Mouse (Mus musculus): ENCODE measurements around the gene Hmgcl.

Gene Hmgcl

DNA sequence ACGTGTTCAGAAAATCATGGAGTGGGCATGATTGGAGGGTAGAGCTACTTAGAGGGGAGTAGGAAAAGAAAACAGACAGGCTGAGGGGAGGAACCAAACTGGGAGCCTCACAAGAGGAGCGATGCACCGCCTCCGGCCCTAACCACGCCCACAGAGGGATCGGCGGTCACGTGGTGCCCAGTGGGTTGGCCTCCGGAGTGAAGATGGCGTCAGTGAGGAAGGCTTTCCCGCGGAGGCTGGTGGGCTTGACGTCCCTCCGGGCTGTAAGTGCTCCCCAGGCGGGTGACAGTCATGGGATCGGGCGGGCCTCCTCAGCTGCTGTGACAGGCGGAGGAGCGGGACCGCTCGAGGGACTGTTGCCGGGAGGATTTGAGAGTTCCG, at the start of gene Hmgcl:
Gene Hmgcl, plus strand, starts transcription at position 171 of the 381 bp plus-strand sequence.
- DNase-seq = peak; percentile 92

DNA sequence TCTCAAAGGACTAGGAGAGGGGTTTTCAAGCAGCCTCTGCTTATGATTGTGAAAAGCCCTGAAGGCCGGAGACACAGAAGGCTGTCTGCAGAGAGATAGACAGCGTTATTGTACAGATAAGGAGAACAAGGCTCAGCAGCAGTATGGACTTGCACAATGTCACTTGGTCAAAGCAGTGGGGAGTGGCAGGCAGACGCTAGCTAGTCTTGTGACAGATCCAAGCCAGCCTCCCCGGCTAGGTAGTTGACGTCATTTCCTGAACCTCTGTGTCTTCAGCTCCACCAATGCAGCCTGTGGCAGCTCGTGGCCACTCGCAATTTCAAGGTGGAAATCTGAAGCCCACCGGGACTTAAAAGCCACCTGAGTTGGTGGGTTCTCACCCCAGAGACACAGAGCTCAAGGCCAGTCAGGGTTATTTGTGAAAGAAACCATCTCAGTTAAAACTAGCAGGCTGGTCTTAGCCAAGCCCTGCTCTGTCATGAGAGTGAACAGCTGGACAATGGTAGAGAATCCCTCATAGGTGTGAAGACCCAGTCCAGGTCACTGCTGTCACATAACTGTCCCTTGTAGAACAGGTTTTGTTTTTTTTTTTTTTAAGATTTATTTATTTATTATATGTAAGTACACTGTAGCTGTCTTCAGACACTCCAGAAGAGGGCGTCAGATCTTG, 47.7 kb upstream of the Hmgcl start:
- no peak for DNase-seq

DNA sequence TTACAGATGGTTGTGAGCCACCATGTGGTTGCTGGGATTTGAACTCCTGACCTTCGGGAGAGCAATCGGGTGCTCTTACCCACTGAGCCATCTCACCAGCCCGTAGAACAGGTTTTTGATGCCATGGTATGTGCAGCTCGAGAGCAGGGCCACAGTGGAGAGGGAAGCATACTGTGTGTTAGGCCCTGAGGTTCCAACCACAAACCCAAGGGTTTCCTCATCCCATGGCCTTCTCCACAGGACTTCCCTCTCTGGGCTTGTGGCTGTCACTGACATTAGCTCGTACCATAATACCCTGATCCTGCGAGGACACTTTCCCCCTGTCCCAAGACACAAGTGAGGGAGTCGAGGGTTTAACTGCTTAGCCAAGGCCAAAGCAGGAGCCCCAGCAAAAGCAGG, 47.2 kb upstream of the Hmgcl start:
- no peak for DNase-seq

DNA sequence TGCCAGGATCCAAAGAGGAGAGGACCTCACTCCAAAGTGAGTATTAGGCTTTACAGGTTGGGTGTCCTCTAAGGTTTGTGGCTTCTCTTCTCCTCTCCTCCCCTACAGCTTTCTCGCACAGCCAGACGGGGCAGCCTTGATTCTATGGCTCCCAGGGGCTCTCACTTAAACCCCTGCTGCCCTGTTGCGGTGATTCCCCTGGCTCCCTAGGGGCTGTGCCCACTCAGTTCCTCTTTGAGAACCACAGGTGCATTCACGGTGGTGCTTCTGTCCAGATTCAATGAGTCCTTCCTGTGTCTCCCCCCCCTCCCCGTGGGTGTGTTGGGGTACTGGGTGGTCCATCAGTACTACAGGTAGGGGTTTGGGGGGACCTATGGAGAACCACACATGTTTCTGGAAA, 46.2 kb upstream of the Hmgcl start:
- no peak for DNase-seq

DNA sequence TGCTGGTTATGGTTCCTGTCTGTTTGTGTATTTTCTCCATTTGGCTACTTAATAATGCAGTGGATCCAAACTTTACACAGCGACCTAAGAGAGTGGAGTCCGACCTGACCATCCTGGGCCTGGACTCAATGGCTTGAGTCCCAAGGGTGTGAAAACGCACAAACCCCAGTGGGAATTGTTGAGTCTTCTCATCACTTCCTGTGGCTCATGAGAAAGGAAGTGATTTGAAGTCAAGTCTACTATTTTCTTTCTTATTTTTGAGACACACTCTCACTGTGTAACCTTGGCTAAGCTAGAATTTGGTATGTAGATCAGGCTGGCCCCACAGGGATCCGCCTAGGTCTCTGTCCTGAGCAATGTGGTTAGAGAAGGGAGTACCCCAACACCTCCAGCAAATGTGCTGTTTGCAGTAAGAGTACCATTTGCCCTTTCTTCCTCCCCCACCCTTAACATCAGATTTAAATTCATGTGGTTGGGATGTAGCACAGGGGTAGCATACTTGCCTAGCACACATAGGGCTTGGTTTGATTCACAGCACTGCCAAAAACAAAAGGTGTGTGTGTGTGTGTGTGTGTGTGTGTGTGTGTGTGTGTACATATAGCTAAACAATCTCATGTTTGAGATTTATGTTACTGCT, 43.5 kb upstream of the Hmgcl start:
- no peak for DNase-seq

DNA sequence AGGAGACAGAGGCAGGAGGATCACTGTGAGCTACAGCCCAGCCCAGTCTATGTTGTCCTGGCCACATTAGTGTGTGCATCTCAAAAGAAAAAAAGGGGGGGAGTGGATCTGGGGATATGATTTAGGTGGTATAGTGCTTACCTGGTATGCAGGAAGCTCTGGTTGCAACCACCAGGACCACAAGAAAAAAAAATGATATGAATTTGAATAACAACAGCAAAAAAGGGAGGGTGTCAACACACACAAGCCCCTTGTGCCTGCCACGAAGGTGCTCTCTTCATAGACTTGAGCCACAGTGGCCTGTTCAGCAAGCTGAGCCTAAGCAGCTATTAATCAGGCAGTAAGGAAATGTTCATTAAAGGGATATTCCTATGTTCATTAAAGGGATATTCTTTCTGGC, 41.4 kb upstream of the Hmgcl start:
- no peak for DNase-seq

DNA sequence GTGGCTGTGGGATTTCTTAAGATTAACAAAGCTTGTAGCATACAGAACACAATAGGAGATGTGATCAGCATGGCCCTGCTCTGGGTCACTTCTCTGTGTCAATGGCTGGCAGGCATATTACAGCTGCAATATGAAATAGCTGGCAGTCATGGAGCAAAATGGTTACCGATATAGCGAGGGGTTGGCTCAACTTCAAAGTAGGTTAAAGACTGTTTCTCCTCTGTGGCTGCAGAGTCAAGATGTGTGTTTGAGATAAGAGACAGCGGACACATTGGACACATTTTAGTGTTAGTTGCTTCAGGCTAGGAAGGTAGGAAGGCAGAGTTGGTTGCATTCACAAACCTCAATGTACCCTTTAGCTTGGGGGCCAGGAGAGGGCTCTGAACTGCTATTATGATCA, 39.6 kb upstream of the Hmgcl start:
- no peak for DNase-seq

DNA sequence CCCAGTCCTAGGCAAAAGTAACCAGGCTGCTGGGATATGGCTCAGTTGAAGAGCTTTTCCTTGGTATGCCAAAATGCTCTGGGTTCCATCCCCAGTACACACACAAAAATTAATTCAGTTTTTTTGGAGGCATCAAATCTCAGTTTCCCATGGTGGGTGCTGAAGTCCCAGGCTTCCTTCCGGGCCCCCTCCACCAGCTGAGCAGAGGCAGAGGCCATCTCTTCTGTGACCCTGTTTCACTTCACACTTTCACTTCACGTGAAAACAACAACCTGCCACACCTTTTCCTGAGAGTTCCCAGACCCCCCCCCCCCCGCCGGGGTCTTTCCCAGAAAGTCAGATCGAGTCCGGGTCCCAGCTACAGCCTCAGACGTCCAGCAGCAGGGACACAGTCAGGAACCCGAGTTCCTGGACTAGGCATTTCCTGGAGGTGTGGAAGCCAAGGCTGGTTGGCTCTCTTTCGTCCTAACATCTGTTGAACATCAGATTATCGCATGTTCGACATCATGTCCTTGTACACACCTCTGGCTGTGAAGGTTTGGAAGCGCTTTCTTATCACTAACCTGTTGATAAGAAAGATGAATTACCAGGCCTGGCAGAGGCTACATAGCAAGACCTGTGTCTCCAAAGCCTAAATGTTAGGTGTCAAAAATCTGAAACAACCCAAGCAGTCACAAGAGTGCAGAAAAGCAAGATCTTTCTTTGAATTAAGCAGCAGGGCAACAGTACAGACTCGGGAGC, 36.8 kb upstream of the Hmgcl start:
- no peak for DNase-seq

DNA sequence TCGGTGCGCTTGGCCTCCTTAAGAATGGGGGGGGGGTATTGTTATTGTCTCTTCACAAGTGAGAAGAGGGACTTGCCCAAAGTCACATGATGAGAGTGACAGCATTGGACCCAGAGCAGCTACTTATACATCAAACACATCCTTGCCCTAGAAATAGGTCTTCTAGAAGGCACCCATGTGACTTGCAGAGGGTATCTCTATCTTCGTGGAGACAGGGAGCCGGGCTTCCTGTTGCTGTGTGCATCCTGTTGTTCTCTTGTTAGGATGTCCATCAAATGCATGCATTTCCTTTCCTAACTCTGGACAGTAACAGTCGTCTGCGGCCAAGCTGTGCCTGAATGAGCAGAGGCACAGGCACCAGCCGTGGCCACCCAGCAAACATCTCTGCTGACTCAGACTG, 34.7 kb upstream of the Hmgcl start:
- DNase-seq = no peak

DNA sequence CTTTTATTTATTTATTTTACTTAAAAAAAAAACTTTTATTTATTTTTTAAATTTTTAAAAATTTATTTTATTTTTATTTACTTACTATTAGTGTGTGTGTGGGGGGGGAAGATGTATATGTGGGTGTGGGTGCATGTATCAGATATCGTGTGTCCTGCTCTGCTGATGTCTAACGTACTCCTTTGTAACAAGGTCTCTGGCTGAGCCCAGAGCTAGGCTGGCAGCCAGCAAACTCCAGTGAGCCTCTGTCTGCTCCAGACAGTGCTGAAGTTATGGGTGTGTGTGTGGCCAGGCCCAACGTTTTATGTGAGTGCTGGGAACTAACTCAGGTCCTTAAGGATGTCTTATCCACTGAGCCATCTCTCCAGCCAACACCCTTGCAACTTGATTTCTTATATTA, 34.1 kb upstream of the Hmgcl start:
- DNase-seq = no peak

DNA sequence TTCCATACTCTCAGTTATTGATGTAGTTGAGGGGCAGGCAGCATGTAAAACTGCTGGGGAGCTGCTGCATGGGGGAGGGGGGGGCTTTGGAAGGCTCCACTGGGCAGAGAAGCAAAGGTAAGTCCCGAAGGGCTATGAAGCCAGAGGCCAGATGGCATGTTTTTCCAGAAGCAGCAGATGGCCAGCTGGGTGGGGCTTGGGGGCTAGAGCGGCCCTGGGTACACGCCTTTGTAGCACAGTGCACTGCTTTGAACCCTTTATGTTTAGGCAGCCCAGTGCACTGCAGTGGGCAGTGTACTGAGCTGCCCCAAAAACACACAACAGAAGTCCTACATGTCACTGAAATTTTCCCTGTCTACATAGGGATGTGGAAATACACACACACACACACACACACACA, 33.4 kb upstream of the Hmgcl start:
- DNase-seq = no peak

DNA sequence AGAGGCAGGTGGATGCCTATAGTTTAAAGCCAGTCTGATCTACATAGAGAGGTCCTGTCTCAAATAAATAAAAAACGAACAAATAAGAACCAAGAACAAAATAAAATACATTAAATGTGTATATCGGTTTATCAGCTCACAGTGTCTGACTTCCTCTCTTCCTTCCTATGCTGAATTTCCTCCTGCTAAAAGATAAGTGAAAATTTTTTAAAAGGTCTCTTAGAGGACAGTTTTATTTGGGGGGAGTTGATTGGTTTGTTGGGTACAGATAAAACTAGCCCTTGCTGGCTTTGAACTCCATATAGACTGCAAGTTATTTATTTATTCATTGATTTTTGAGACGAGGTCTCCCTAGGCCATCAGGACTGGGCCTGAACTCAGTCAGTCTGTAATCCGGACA, 32.8 kb upstream of the Hmgcl start:
- no peak for DNase-seq

DNA sequence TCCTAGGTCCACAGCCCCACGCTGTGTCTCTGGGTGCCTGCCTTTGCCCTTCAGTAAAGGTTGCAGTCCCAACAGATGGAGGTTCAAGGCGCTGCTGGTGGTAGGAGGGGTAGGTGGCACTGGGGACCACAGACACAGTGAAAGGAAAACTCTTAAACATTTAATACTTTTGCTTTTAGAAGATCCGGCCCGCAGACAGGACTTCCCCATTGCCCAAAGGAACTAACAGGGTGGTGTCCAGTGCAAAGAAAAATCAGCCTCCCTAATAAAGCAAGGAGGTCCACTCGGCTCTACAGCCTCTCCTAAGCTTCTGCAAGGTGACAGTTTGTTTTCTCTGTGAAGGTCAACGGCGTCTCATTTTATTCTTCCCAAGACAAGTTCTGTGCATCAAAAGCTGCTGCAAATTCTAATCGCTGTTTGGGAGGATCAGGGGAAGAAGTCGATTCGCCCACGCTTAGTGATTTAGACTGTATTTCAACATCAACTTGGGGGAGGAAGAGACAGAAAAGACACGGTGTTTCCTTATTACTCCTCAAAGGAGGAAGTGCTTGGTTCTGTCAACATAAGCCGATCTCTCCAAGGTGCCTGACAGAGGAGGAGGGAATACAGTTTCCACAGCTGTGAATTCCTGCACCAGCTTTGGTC, 27.5 kb upstream of the Hmgcl start:
- no peak for DNase-seq

DNA sequence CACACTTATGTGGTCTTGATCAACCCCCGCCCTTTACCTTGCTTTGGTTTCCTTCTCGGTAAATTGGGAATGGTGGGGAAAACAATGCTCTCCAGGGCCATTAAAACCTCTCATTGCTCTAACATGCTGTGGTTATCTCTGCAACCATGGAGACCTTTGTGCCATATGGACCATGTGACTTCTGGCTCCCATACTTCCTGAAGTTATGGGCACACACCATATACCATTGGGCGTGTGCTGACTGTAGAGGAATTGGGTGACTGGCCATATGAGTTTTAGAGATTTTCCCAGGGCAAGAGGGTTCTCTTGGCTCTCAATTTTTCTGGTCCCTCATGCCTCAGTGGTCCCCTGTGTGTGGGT, 27.0 kb upstream of the Hmgcl start:
- no peak for DNase-seq

DNA sequence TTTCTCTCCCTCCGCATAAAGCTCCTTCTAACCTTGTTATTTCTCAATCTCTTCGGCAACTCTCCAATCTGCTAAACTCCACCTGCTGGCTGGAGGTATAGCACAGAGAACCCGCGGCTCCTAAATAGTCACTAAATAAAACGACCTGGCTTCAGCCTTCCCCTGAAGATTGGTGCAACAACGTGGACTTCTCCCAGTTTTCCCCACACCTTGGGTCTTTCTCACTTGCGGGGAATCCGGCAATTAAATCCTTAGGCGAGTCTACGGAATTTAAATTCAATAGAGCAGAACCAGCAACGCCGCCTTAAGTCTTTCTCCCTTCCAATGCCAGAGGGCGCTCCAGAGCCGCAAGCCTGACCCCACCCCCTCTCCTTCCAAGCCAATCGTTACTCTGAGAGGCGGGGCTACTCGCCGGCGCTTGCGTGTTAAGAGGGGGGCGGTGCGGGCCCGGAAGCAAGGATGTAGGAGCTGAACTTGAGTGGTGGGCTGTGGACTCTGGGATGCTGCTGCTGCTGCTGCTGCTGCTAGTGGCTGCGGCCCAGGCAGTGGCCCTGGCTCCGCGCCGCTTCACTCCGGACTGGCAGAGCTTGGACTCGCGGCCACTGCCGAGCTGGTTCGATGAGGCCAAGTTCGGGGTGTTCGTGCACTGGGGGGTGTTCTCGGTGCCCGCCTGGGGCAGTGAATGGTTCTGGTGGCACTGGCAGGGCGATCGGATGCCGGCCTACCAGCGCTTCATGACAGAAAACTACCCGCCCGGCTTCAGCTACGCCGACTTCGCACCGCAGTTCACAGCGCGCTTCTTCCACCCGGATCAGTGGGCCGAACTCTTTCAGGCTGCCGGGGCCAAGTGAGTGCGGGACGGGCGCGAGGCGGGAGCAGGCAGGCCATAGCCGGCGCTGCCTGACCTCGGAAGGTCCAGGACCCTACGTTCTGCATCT, 25.7 kb upstream of the Hmgcl start, which contains the start of gene Fuca1:
Gene Fuca1, plus strand, starts transcription at position 432 of the 938 bp plus-strand sequence.
- DNase-seq = peak; percentile 94

DNA sequence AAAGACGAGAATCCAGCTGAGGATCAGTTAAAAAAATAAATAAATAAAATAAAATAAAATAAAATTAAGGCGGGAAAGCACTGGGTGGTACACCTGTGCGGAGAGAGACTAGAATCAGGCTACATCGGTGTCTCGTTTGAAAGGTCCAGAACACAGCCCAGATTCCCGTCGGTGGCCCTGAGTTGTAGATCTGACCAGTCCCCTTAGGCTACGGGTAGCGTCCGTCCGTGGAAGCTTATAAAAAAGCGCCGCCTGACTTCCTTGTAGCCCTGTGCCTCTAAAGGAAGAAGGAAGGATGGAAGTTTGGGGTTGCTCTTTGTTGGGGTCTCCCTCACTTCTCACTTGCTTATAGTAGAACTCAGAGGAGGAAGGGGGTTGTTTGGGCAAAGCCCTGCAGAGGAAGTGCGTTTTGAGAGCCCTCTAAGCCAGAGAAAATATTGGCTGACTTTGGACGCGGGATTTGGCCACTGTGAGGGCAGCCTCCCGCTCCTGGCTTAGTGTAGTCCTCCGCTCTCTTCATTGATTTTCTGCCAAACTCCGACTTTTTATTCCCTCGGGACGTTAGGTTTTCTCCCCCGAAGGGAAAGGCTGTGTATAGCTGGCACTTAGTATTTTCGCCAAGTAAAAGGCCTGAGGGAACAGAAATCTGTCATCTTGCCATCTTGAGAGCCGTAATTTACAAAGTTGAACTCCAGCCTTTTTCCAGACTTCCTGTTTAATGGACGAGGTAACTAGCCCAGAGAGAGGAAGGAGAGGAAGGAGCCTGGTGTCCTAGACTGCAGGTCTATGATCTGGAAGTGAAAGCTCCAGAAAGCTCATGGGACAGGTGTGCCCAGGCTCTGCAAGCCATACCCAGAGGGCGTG, 24.8 kb upstream of the Hmgcl start:
- DNase-seq = no peak

DNA sequence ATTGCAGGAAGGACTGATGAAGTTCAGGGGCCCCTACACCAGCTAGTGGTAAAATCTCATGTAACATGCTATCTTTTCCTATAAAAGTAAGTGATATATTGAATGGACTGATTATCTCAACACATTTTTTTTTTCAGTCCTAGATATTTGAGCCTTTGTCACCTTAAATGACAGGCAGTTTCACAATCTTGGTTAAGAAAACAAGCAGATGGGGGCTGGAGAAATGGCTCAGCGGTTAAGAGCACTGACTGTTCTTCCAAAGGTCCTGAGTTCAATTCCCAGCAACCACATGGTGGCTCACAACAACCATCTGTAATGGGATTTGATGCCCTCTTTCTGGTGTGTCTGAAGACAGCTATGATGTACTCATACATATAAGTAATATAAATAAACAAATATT, 24.1 kb upstream of the Hmgcl start:
- no peak for DNase-seq

DNA sequence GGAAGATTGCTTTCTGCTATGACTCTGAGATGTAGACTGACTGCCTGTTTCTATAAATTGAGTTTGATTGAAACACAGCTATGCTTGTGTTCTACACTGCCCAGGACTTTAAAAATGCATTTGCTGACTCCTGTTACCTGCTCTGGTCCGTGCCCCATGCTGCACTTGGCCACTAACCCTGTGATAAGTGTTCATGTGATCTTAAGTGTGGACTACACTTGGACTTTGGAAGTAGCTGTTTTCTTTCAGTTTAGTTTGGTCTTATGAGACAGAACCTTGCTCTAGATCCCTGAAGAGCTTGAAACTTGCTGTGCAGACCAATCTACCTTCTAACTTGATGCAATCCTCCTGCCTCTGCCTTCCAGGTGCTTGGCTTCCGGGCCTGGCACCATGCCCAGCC, 21.8 kb upstream of the Hmgcl start:
- no peak for DNase-seq

DNA sequence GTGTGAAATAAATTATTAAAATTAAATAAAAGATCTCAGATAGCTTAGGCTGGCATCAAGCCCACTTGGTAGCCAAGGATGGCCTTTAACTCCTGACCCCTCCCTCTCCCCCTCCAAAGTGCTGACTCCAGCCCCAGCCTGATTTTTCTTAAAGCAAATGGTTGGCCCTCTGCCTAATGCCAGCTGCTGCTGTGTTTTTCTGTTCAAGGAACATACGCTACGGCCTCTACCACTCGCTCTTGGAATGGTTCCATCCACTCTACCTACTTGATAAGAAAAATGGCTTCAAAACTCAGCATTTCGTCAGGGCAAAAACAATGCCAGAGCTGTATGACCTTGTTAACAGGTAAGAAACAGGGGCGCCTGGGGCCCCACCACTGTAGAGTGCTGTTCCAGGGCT, 20.9 kb upstream of the Hmgcl start:
- no peak for DNase-seq

DNA sequence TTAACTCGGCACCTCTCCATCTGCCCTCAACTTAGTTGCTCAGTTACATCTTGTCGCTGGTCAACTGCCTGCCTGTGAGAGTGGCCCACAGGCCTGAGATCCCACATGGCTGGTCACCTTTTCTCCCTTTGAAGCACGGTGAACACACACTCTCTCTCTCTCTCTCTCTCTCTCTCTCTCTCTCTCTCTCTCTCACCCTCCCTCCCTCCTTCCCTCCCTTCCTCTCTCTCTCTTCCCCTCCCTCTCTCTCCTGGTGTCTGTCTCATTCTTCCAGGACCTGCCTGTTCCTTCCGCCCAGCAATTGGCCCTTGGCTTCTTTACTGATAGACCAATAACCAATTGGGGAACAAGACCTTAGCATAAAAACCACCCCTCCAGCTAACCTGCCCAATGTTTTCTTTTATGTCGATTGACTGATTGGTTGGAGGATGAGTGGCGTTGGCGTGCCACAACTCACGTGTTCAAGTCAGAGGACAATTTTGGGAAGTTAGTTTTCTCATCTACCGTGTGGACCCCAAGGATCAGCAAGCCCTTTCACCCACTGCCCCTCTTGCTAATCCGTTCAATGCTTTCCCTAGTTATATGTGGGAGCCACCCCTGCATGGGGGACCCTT, 19.9 kb upstream of the Hmgcl start:
- no peak for DNase-seq

DNA sequence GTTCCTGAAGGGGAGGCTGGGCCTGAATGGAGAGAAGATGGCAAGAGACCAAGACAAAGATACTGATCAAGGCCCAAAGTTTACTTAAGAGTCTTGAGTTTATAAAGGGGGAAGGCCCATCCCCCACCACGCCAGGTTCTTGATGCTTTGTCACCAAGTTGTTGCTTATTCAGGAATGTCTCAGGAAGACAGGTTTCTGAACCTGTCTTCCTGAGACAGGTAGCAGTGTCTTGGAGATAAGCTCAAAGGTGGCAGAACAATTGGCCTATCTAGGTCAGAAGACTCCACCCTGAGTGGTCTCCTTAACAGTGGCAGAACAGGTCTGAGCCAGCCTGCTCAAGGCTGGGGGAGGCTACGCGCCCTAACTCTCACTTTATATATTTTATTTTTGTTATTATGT, 19.4 kb upstream of the Hmgcl start:
- DNase-seq = no peak

Data from cerebellum, adult 11 months (tissue).